ENCODE assay signal across 7 mouse cellular contexts in the genomic region with DNA sequence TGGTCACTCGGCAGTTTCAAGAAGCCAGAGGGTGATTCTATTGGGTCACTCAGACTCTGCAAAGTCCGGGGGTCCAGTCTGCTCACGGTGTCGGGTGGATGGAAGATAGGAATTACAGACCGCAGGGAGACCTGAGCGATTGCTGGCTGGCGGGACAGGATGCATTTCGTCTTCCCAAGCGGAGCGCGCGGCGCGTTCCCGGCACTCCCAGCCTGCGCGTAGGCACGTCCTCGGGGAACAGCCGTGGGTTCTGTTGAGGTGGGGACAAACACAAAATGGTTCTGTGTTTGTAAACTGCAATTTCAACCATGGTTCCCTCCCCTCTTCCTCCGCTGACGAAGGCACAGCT. TPM values are rescaled to one million over a fixed set of nuclear protein-coding genes. Genes with fewer than 3 reads are reported as not detected.
DNase-seq lines count a peak whose midpoint lies in the region; ATAC-seq and TF ChIP-seq lines count a peak whose summit lies in the region.

No protein-coding gene starts in this region.

- H3K9ac ChIP-seq in midbrain, postnatal 0 days (replicated peaks; ENCODE audit: low read length, poor library complexity, severe bottlenecking): peak overlapping the region; percentile 44

- peak overlapping the region; percentile 50 for H3K4me3 ChIP-seq in brown adipose tissue, adult 24 weeks (ENCODE audit: insufficient read depth, low read depth, low read length)
- peak overlapping the region; percentile 66 for H3K4me3 ChIP-seq in midbrain, postnatal 0 days (ENCODE audit: low read depth, low read length)

- peak overlapping the region; percentile 94 for H3K4me2 ChIP-seq in midbrain, postnatal 0 days (ENCODE audit: low read depth, low read length, poor library complexity, severe bottlenecking)

- H3K9me3 ChIP-seq in midbrain, postnatal 0 days (ENCODE audit: low read length): no peaks in the 10 kb centered on the region

- WGBS in midbrain, postnatal 0 days: under 1% methylated on average over 22 of the region's 22 CpGs

- peak; percentile 53; the same call in 1 of the 2 replicates for ATAC-seq in midbrain, postnatal 0 days (ENCODE audit: low FRiP score)

- H3K36me3 ChIP-seq in midbrain, postnatal 0 days (ENCODE audit: insufficient read depth, low read length): no peaks in the 10 kb centered on the region

- peaks cover 22% of the 10 kb centered on the region for H3K27me3 ChIP-seq in midbrain, postnatal 0 days (ENCODE audit: insufficient read depth, low read length)

- H3K4me1 ChIP-seq in brown adipose tissue, adult 24 weeks (ENCODE audit: control insufficient read depth, insufficient read depth, insufficient read length, low read length): peaks cover 14% of the 10 kb centered on the region
- H3K4me1 ChIP-seq in midbrain, postnatal 0 days (ENCODE audit: insufficient read depth, low read length): 0 out of 2 replicates have a peak, but pooled peaks cover 3% of the 10 kb centered on the region

- peak; percentile 31 to 41 for DNase-seq in left cerebral cortex, postnatal 14 days (ENCODE audit: low spot score in 2 of 2)
- no peak for DNase-seq in left cerebral cortex, adult 11 months (ENCODE audit: low spot score)
- peak; percentile 21 to 46 for DNase-seq in frontal cortex, postnatal 36 days (ENCODE audit: low spot score in 2 of 2)
- DNase-seq in layer of hippocampus, postnatal 14 days (ENCODE audit: low spot score in 2 of 2): peak; percentile 33 to 35
- peak; percentile 38 for DNase-seq in midbrain, postnatal 0 days (ENCODE audit: low spot score)
- DNase-seq in T-cell, adult 2 months (ENCODE audit: low spot score): no peak

- no peak for TF ChIP-seq CTCF in midbrain, postnatal 0 days (IDR thresholded peaks at IDR 0.05)

- intact Hi-C loops in left cerebral cortex, postnatal 14 days (cut with DNase I): loop anchor here (10.0 kb wide), 1 partner anchor 170 kb away; no protein-coding TSS in a partner anchor

- no peak overlapping the region for H3K27ac ChIP-seq in brown adipose tissue, adult 24 weeks (replicated peaks; ENCODE audit: low read depth, low read length)
- no peak overlapping the region for H3K27ac ChIP-seq in midbrain, postnatal 0 days (ENCODE audit: low read depth, low read length)

RNA-seq across cellular contexts. Expression of gene Sfmbt2, which starts 4.7 kb away (rescaled TPM):
- 1 to 10 TPM; 6.2 to 6.4 TPM for total RNA-seq in left cerebral cortex, postnatal 14 days (2021)
- not detected in 2 replicates for polyA plus RNA-seq in brown adipose tissue, adult 24 weeks (2012; ENCODE audit: insufficient read depth, insufficient read length, missing spikeins)
- 1 to 10 TPM; 5.0 to 6.1 TPM for total RNA-seq in layer of hippocampus, postnatal 14 days (2021)
- total RNA-seq in midbrain, postnatal 0 days (2014; rRNA removed): 5.5 and 8.2 TPM in 2 replicates
- polyA plus RNA-seq in midbrain, postnatal 0 days (2015; fragmentation: Nextera tagmentation; extraction: Ambion mirVana): 4.6 and 5.3 TPM in 2 replicates

Comparison
In these comparisons a context has a peak if more than half of its experiments do, and no peak if none do; other contexts are left out.
1. DNase-seq: peak in left cerebral cortex, postnatal 14 days (2 of 2), frontal cortex, postnatal 36 days (2 of 2), layer of hippocampus, postnatal 14 days (2 of 2) and midbrain, postnatal 0 days (single experiment); none in left cerebral cortex, adult 11 months (single experiment) and T-cell, adult 2 months (single experiment).